Mouse (Mus musculus): ENCODE data around the gene Carhsp1.

The Carhsp1 gene

GRCm38 (mm10) chr16:8671551-8672349, at the start of gene Carhsp1:
Gene Carhsp1, minus strand, starts transcription at chr16:8672155.
- peak; percentile 95 to 97 for DNase-seq

GRCm38 (mm10) chr16:8720447-8720846, 48.5 kb upstream of the Carhsp1 start:
- DNase-seq = no peak

GRCm38 (mm10) chr16:8717744-8718143, 45.8 kb upstream of the Carhsp1 start:
- peak; percentile 32 to 50 for DNase-seq

GRCm38 (mm10) chr16:8716300-8716699, 44.3 kb upstream of the Carhsp1 start:
- no peak for DNase-seq

GRCm38 (mm10) chr16:8715513-8716080, 43.6 kb upstream of the Carhsp1 start:
- DNase-seq = peak; percentile 54 to 56

- DNase-seq = no peak
These were observed 42.9 kb upstream of the Carhsp1 start for GRCm38 (mm10) chr16:8714851-8715250.

- no peak for DNase-seq
These were observed 40.0 kb upstream of the Carhsp1 start for GRCm38 (mm10) chr16:8711998-8712397.

- DNase-seq = peak; percentile 68 to 75
These were observed 28.6 kb upstream of the Carhsp1 start for GRCm38 (mm10) chr16:8700586-8700985.

GRCm38 (mm10) chr16:8699556-8699955, 27.6 kb upstream of the Carhsp1 start:
- no peak for DNase-seq

- DNase-seq = no peak
These were observed 19.3 kb upstream of the Carhsp1 start for GRCm38 (mm10) chr16:8691206-8691605.

- DNase-seq = no peak
These were observed 18.2 kb upstream of the Carhsp1 start for GRCm38 (mm10) chr16:8689979-8690656.

- no peak for DNase-seq
These were observed 15.7 kb upstream of the Carhsp1 start for GRCm38 (mm10) chr16:8687559-8688112.

GRCm38 (mm10) chr16:8686871-8687535, 15.0 kb upstream of the Carhsp1 start:
- DNase-seq = no peak

GRCm38 (mm10) chr16:8686121-8686870, 14.3 kb upstream of the Carhsp1 start:
- DNase-seq = peak; percentile 81 to 86

- no peak for DNase-seq
These were observed 13.1 kb upstream of the Carhsp1 start for GRCm38 (mm10) chr16:8685087-8685486.

- DNase-seq = no peak
These were observed 8.5 kb upstream of the Carhsp1 start, which contains the start of gene Gm5767 for GRCm38 (mm10) chr16:8680470-8680869. Gene Gm5767, plus strand, starts transcription at chr16:8680770.

- DNase-seq = no peak
These were observed 7.8 kb upstream of the Carhsp1 start for GRCm38 (mm10) chr16:8679780-8680179.

- DNase-seq = no peak
These were observed 6.7 kb upstream of the Carhsp1 start for GRCm38 (mm10) chr16:8678676-8679075.

GRCm38 (mm10) chr16:8678035-8678434, 6.1 kb upstream of the Carhsp1 start:
- DNase-seq = no peak

- DNase-seq = peak; percentile 63 to 67
These were observed 4.8 kb upstream of the Carhsp1 start for GRCm38 (mm10) chr16:8676800-8677199.

- DNase-seq = no peak
These were observed 4.3 kb upstream of the Carhsp1 start for GRCm38 (mm10) chr16:8676228-8676627.

- no peak for DNase-seq
These were observed 3.6 kb upstream of the Carhsp1 start for GRCm38 (mm10) chr16:8675559-8675958.

Measured in kidney, postnatal 4 days (tissue).